Mouse (Mus musculus) stomach, postnatal 0 days (tissue): ENCODE measurements around the gene Gm853. TPM values are rescaled to one million over a fixed set of nuclear protein-coding genes. Genes with fewer than 3 reads are reported as not detected.
A peak's percentile ranks its signal among the peaks of the same experiment; 100 is the strongest.

Experiments used
- ATAC-seq: fragments of 200-750 bp; cut with Nextera tagmentation; 2 replicates; pipeline ENCODE4 v1.8.0; 2017; ENCODE audit not compliant: low FRiP score, low TSS enrichment
- DNase-seq: peaks from one replicate; pipeline ENCODE4 v3.0.0-alpha.2; 2016; ENCODE audit warnings: low spot score
- H3K27ac ChIP-seq: fragments of 300-500 bp; sonication (generic); replicated peaks from 2 replicates; pipeline ENCODE4 v1.5.1; 2014; ENCODE audit warnings: mild to moderate bottlenecking, control low read depth
- H3K27me3 ChIP-seq: fragments of 300-500 bp; sonication (generic); 2 replicates; pipeline ENCODE4 v1.6.1; 2014; ENCODE audit warnings: low read length; ENCODE audit not compliant: control insufficient read depth, insufficient read depth
- H3K36me3 ChIP-seq: fragments of 300-500 bp; sonication (generic); 2 replicates; pipeline ENCODE4 v1.6.1; 2014; ENCODE audit warnings: low read length, mixed read lengths; ENCODE audit not compliant: control insufficient read depth, insufficient read depth
- H3K4me1 ChIP-seq: fragments of 300-500 bp; sonication (generic); replicated peaks from 2 replicates; pipeline ENCODE4 v1.6.1; 2014; ENCODE audit warnings: antibody characterized with exemption; ENCODE audit not compliant: control insufficient read depth, insufficient read depth
- H3K4me2 ChIP-seq: fragments of 300-500 bp; sonication (generic); replicated peaks from 2 replicates; pipeline ENCODE4 v1.6.1; 2014; ENCODE audit warnings: low read depth, mild to moderate bottlenecking, control low read depth, moderate library complexity
- H3K4me3 ChIP-seq: fragments of 300-500 bp; sonication (generic); 2 replicates; pipeline ENCODE4 v1.5.1; 2014; ENCODE audit warnings: low read depth, low read length, control low read depth
- H3K9ac ChIP-seq: fragments of 300-500 bp; sonication (generic); 2 replicates; pipeline ENCODE4 v1.6.1; 2014; ENCODE audit warnings: mild to moderate bottlenecking, low read length, control low read depth, mixed read lengths
- H3K9me3 ChIP-seq: fragments of 300-500 bp; sonication (generic); 2 replicates; pipeline ENCODE4 v1.6.1; 2016; ENCODE audit warnings: low read length; ENCODE audit not compliant: control insufficient read depth
- CTCF ChIP-seq: IDR thresholded peaks from 2 replicates; pipeline ENCODE4 v1.5.1; 2016; ENCODE audit warnings: antibody characterized with exemption, low read depth, mild to moderate bottlenecking, moderate library complexity
- EP300 ChIP-seq: optimal IDR thresholded peaks from 2 replicates; pipeline ENCODE3; 2016; ENCODE audit warnings: antibody characterized with exemption
- WGBS: fragments of 180-500 bp; shearing (Covaris S2); extraction: QIAGEN DNeasy Blood & Tissue Kit; methylation state at CpG from one replicate; pipeline ENCODE4 v1.1.7; 2014; 5-methylcytosine and 5-hydroxymethylcytosine counted together
- polyA plus RNA-seq: library from polyadenylated mRNA; unstranded; fragments of >200 nt; fragmentation: Nextera tagmentation; extraction: Ambion mirVana; gene quantifications from 2 replicates; pipeline ENCODE4 v1.2.1, GENCODE M21; 2015

The Gm853 gene
- polyA plus RNA-seq, 1 experiment from 2014 or later = not detected

DNA sequence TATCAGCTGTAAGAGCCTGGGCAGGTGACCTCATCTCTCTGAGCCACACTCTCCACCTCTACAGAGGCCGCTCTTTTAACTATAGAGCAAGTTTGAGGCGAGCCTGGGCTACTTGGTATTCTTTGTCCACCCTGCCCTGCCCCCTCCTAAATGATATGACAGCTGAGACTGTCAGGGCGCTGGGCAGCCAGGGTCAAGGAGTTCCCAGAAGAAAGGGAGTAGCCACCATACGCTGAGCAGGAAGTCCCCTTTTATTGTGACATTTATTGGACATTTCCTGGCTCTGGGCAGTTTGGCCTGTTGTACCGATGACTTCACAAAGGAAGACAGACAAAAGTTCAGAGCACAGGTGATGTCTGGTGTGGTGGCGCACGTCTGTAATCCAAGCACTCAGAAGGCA is 32.6 kb downstream of the Gm853 start:
- Histone ChIP-seq H3K4me1 (no peaks in the 10 kb centered on the region), H3K27ac (no peak overlapping the region), H3K9me3 (no peaks in the 10 kb centered on the region), H3K9ac (no peak overlapping the region), H3K4me3 (no peak overlapping the region), H3K4me2 (no peak overlapping the region), H3K36me3 (no peaks in the 10 kb centered on the region), H3K27me3 (no peaks in the 10 kb centered on the region)
- DNase-seq = no peak
- TF ChIP-seq EP300 = no peak
- TF ChIP-seq CTCF = no peak
- peak; percentile 53 for ATAC-seq
- 64% methylated on average over 7 of the region's 7 CpGs for WGBS

- Histone ChIP-seq H3K27me3 (no peaks in the 10 kb centered on the region), H3K9ac (no peak overlapping the region), H3K36me3 (no peaks in the 10 kb centered on the region), H3K4me3 (no peak overlapping the region), H3K27ac (no peak overlapping the region), H3K4me2 (no peak overlapping the region), H3K4me1 (no peaks in the 10 kb centered on the region), H3K9me3 (no peaks in the 10 kb centered on the region)
- WGBS = 2% methylated on average over 13 of the region's 13 CpGs
- DNase-seq (peak; percentile 85), ATAC-seq (peak; percentile 77)
- TF ChIP-seq CTCF (peak; percentile 100), EP300 (no peak)
These were observed 33.3 kb downstream of the Gm853 start for GRCm38 (mm10) chr4:130188806-130189297.

DNA sequence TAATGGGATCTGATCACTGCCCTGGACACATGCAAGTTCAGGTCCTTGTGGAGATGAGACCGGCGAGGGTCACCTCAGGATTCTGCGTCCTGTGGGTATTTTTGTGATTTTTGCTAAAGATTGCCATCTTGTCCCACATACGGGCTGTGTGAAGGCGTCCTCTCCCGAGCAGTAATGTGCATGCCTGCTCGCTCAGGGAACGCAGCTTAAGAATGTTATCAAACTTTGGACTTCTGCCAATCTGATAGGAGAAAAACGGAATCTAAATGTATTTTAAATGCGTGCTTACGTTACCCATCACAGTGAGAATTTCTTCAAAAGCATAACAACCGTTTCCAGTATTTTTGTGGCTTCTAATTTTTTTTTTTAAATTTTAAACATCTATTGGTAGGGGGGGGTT is 35.3 kb downstream of the Gm853 start:
- H3K4me2 ChIP-seq = no peak overlapping the region
- H3K4me3 ChIP-seq = no peak overlapping the region
- no peaks in the 10 kb centered on the region for H3K4me1 ChIP-seq
- H3K27me3 ChIP-seq = no peaks in the 10 kb centered on the region
- no peak overlapping the region for H3K27ac ChIP-seq
- no peak overlapping the region for H3K9ac ChIP-seq
- 48% methylated on average over 12 of the region's 12 CpGs for WGBS
- TF ChIP-seq EP300 (no peak), CTCF (no peak)
- no peak for DNase-seq
- no peaks in the 10 kb centered on the region for H3K36me3 ChIP-seq
- no peaks in the 10 kb centered on the region for H3K9me3 ChIP-seq
- no peak for ATAC-seq

DNA sequence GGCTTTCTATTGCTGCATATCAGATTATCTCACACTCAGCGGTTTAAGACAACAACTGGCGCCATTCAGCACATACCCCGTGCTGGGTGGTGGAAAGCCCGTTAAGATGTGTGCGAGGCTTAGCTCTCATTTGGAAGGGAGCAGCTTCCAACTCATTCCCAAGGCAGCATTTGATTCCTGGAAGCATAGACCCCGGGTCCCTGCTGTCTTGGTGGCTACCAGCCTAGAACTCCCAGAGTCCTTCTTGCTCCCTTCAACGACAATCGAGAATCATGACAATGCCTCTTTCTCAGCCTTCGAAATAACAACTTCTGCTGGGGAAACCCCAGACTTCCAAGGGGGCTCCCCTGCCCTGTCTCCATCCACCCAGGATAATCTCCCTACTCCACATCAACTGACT is 35.8 kb downstream of the Gm853 start:
- ATAC-seq (no peak), DNase-seq (no peak)
- no peak overlapping the region for H3K9ac ChIP-seq
- H3K4me3 ChIP-seq = no peak overlapping the region
- no peaks in the 10 kb centered on the region for H3K4me1 ChIP-seq
- H3K9me3 ChIP-seq = no peaks in the 10 kb centered on the region
- TF ChIP-seq EP300 = no peak
- TF ChIP-seq CTCF = no peak
- no peaks in the 10 kb centered on the region for H3K27me3 ChIP-seq
- no peaks in the 10 kb centered on the region for H3K36me3 ChIP-seq
- WGBS = 74% methylated on average over 9 of the region's 9 CpGs
- H3K4me2 ChIP-seq = no peak overlapping the region
- no peak overlapping the region for H3K27ac ChIP-seq

DNA sequence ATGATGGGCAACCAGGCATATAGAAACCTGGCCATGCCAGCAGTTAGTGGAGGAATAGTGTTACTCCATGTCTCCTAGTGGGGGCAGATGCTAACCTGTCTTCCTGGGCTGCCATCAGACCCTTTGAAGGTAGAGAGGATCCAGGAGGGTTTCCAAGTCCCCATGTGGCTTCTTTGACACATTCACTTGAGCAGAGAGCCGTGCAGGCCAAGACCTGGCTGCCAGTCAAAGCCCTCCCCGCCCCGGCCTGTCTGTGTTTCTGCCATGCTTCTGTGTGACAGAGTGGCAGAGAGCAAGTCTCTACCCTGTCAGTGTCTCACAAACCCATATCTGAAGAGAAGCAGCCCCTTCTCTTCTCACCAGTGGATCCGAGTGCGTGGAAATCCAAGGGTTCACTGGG is 38.3 kb downstream of the Gm853 start:
- no peaks in the 10 kb centered on the region for H3K4me1 ChIP-seq
- no peak for ATAC-seq
- DNase-seq = no peak
- no peak overlapping the region for H3K27ac ChIP-seq
- no peak for TF ChIP-seq CTCF
- TF ChIP-seq EP300 = no peak
- H3K4me3 ChIP-seq = no peak overlapping the region
- no peaks in the 10 kb centered on the region for H3K36me3 ChIP-seq
- H3K27me3 ChIP-seq = no peaks in the 10 kb centered on the region
- 74% methylated on average over 5 of the region's 5 CpGs for WGBS
- H3K4me2 ChIP-seq = no peak overlapping the region
- H3K9me3 ChIP-seq = no peaks in the 10 kb centered on the region
- H3K9ac ChIP-seq = no peak overlapping the region

- no peak overlapping the region for H3K9ac ChIP-seq
- WGBS = 66% methylated on average over 13 of the region's 13 CpGs
- no peaks in the 10 kb centered on the region for H3K9me3 ChIP-seq
- H3K4me3 ChIP-seq = no peak overlapping the region
- ATAC-seq (0 out of 2 replicates have a peak, but pooled peaks have one; percentile 24), DNase-seq (no peak)
- H3K27me3 ChIP-seq = no peaks in the 10 kb centered on the region
- TF ChIP-seq CTCF (no peak), EP300 (no peak)
- no peaks in the 10 kb centered on the region for H3K36me3 ChIP-seq
- H3K27ac ChIP-seq = no peak overlapping the region
- H3K4me1 ChIP-seq = no peaks in the 10 kb centered on the region
- H3K4me2 ChIP-seq = no peak overlapping the region
These were observed 39.2 kb downstream of the Gm853 start for GRCm38 (mm10) chr4:130183023-130183422.
